Mouse (Mus musculus): ENCODE results near the gene Lgi4. TPM values are rescaled to one million over a fixed set of nuclear protein-coding genes. Genes with fewer than 3 reads are reported as not detected.

Lgi4 gene
- polyA plus RNA-seq, 1 experiment from 2014 or later: 2.1 TPM

- no peak overlapping the region for H3K4me2 ChIP-seq (replicated peaks)
- no peaks in the 10 kb centered on the region; the same call in 1 of the 2 replicates for H3K27me3 ChIP-seq
- no peak overlapping the region for H3K9ac ChIP-seq
- H3K36me3 ChIP-seq: no peaks in the 10 kb centered on the region
- no peaks in the 10 kb centered on the region for H3K9me3 ChIP-seq (replicated peaks)
- peaks cover 6% of the 10 kb centered on the region for H3K4me1 ChIP-seq
- H3K27ac ChIP-seq: no peak overlapping the region
- H3K4me3 ChIP-seq: no peak overlapping the region
- WGBS: 79% methylated on average over 22 of the region's 22 CpGs
- ATAC-seq (ENCODE audit: low FRiP score): no peak
Observed at GRCm38 (mm10) chr7:31098697-31099611, 39.8 kb downstream of the Lgi4 start.

- WGBS: 85% methylated on average over 6 of the region's 6 CpGs
- H3K4me1 ChIP-seq: peaks cover 6% of the 10 kb centered on the region
- H3K36me3 ChIP-seq: no peaks in the 10 kb centered on the region
Observed at GRCm38 (mm10) chr7:31099612-31099982, 40.5 kb downstream of the Lgi4 start.

DNA sequence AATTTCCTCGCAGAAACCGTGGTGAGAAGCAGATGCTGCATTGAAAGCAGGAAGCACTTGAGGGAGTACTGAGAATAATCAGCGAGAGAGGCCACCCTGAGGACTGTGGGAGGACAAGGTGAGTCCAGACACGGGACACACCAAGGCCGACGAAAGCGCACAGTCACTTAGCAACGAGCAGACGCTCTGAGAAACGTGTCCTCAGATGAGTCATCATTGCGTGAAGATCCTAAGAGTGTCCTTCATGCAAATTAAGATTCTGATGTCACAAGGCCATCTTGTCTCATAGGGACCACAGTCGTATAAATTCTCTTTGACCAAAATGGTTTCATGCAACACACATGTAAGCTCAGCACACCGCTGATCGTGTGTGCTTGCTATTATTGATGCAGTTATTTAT lies 41.6 kb downstream of the Lgi4 start:
- WGBS: 88% methylated on average over 14 of the region's 14 CpGs
- ATAC-seq (ENCODE audit: low FRiP score): no peak
- H3K4me1 ChIP-seq: peaks cover 6% of the 10 kb centered on the region
- no peak overlapping the region for H3K4me3 ChIP-seq
- H3K9me3 ChIP-seq (replicated peaks): no peaks in the 10 kb centered on the region
- H3K36me3 ChIP-seq: no peaks in the 10 kb centered on the region
- H3K4me2 ChIP-seq (replicated peaks): no peak overlapping the region
- H3K9ac ChIP-seq: no peak overlapping the region
- no peaks in the 10 kb centered on the region; the same call in 1 of the 2 replicates for H3K27me3 ChIP-seq
- H3K27ac ChIP-seq: no peak overlapping the region

More at GRCm38 (mm10) chr7:31099612-31099982, 40.5 kb downstream of the Lgi4 start:
- ATAC-seq (ENCODE audit: low FRiP score): no peak
- no peaks in the 10 kb centered on the region; the same call in 1 of the 2 replicates for H3K27me3 ChIP-seq
- no peak overlapping the region for H3K4me3 ChIP-seq
- no peaks in the 10 kb centered on the region for H3K9me3 ChIP-seq (replicated peaks)
- no peak overlapping the region for H3K4me2 ChIP-seq (replicated peaks)
- no peak overlapping the region for H3K27ac ChIP-seq
- H3K9ac ChIP-seq: no peak overlapping the region

- Histone ChIP-seq H3K4me3 (no peak overlapping the region), H3K9ac (no peak overlapping the region), H3K4me1 (no peaks in the 10 kb centered on the region), H3K27me3 (no peaks in the 10 kb centered on the region; the same call in 1 of the 2 replicates), H3K36me3 (no peaks in the 10 kb centered on the region), H3K9me3 (replicated peaks) (no peaks in the 10 kb centered on the region), H3K4me2 (replicated peaks) (no peak overlapping the region), H3K27ac (no peak overlapping the region)
- no peak for ATAC-seq (ENCODE audit: low FRiP score)
- 64% methylated on average over 15 of the region's 15 CpGs for WGBS
Observed at GRCm38 (mm10) chr7:31105061-31105768, 46.1 kb downstream of the Lgi4 start.

DNA sequence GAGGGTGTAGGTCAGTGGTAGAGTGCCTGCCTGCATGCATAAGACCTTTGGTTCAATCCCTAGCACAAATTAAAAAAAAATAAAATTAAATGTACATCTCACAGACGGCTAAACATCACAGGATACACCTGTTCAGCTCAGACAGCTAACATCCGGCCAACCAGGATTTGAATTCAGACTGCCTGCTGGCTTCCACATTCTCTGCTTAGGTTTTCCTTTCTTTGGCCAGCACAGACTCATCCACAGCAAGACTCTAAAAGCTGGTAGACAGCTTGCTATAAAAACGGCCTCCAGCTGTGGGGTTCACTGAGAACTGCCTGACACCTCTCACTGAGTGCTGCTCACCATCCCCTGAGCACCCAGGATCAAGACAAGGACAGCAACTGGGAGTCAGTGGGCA lies 47.0 kb downstream of the Lgi4 start:
- H3K4me2 ChIP-seq (replicated peaks): no peak overlapping the region
- H3K4me3 ChIP-seq: no peak overlapping the region
- no peak for ATAC-seq (ENCODE audit: low FRiP score)
- WGBS: 68% methylated on average over 3 of the region's 3 CpGs
- H3K9me3 ChIP-seq (replicated peaks): no peaks in the 10 kb centered on the region
- no peaks in the 10 kb centered on the region; the same call in 1 of the 2 replicates for H3K27me3 ChIP-seq
- no peaks in the 10 kb centered on the region for H3K4me1 ChIP-seq
- no peaks in the 10 kb centered on the region for H3K36me3 ChIP-seq
- H3K9ac ChIP-seq: no peak overlapping the region
- H3K27ac ChIP-seq: no peak overlapping the region

GRCm38 (mm10) chr7:31107781-31108180 lies 48.6 kb downstream of the Lgi4 start:
- Histone ChIP-seq H3K9ac (no peak overlapping the region), H3K36me3 (no peaks in the 10 kb centered on the region), H3K4me3 (no peak overlapping the region), H3K27ac (no peak overlapping the region), H3K9me3 (replicated peaks) (no peaks in the 10 kb centered on the region), H3K4me1 (peaks cover 2% of the 10 kb centered on the region; the same call in 1 of the 2 replicates), H3K27me3 (no peaks in the 10 kb centered on the region; the same call in 1 of the 2 replicates), H3K4me2 (replicated peaks) (no peak overlapping the region)
- 88% methylated on average over 11 of the region's 11 CpGs for WGBS
- no peak for ATAC-seq (ENCODE audit: low FRiP score)

- Histone ChIP-seq H3K27ac (no peak overlapping the region), H3K36me3 (no peaks in the 10 kb centered on the region), H3K27me3 (no peaks in the 10 kb centered on the region), H3K9me3 (replicated peaks) (no peaks in the 10 kb centered on the region), H3K4me3 (no peak overlapping the region), H3K4me1 (peaks cover 2% of the 10 kb centered on the region; the same call in 1 of the 2 replicates), H3K4me2 (replicated peaks) (no peak overlapping the region), H3K9ac (no peak overlapping the region)
- WGBS: 44% methylated on average over 6 of the region's 7 CpGs
- no peak for ATAC-seq (ENCODE audit: low FRiP score)
Observed at GRCm38 (mm10) chr7:31109091-31109490, 49.9 kb downstream of the Lgi4 start.

GRCm38 (mm10) chr7:31109796-31110195 lies 50.7 kb downstream of the Lgi4 start:
- Histone ChIP-seq H3K9ac (no peak overlapping the region), H3K4me2 (replicated peaks) (no peak overlapping the region), H3K4me1 (peaks cover 2% of the 10 kb centered on the region; the same call in 1 of the 2 replicates), H3K36me3 (no peaks in the 10 kb centered on the region), H3K27me3 (0 out of 2 replicates have a peak, but pooled peaks cover 2% of the 10 kb centered on the region), H3K27ac (no peak overlapping the region), H3K4me3 (no peak overlapping the region), H3K9me3 (replicated peaks) (no peaks in the 10 kb centered on the region)
- WGBS: 87% methylated on average over 5 of the region's 5 CpGs
- ATAC-seq (ENCODE audit: low FRiP score): no peak

- no peak overlapping the region for H3K4me3 ChIP-seq
- 84% methylated on average over 15 of the region's 15 CpGs for WGBS
- no peaks in the 10 kb centered on the region for H3K36me3 ChIP-seq
- ATAC-seq (ENCODE audit: low FRiP score): no peak
- peaks cover 7% of the 10 kb centered on the region; the same call in 1 of the 2 replicates for H3K27me3 ChIP-seq
- no peaks in the 10 kb centered on the region for H3K9me3 ChIP-seq (replicated peaks)
- H3K4me2 ChIP-seq (replicated peaks): no peak overlapping the region
- no peak overlapping the region for H3K27ac ChIP-seq
- H3K9ac ChIP-seq: no peak overlapping the region
- H3K4me1 ChIP-seq: peaks cover 8% of the 10 kb centered on the region
Observed at GRCm38 (mm10) chr7:31110861-31111385, 51.8 kb downstream of the Lgi4 start.

GRCm38 (mm10) chr7:31112036-31112435 lies 52.9 kb downstream of the Lgi4 start:
- H3K36me3 ChIP-seq: no peaks in the 10 kb centered on the region
- no peak overlapping the region for H3K4me2 ChIP-seq (replicated peaks)
- H3K27ac ChIP-seq: no peak overlapping the region
- no peak overlapping the region for H3K4me3 ChIP-seq
- H3K9ac ChIP-seq: no peak overlapping the region
- H3K4me1 ChIP-seq: peaks cover 11% of the 10 kb centered on the region
- H3K27me3 ChIP-seq: peaks cover 7% of the 10 kb centered on the region; the same call in 1 of the 2 replicates
- 44% methylated on average over 4 of the region's 4 CpGs for WGBS
- ATAC-seq (ENCODE audit: low FRiP score): no peak
- no peaks in the 10 kb centered on the region for H3K9me3 ChIP-seq (replicated peaks)

- no peak for ATAC-seq (ENCODE audit: low FRiP score)
- Histone ChIP-seq H3K27ac (no peak overlapping the region), H3K4me1 (peaks cover 11% of the 10 kb centered on the region), H3K27me3 (peaks cover 7% of the 10 kb centered on the region; the same call in 1 of the 2 replicates), H3K4me3 (no peak overlapping the region), H3K9ac (no peak overlapping the region), H3K4me2 (replicated peaks) (no peak overlapping the region), H3K9me3 (replicated peaks) (no peaks in the 10 kb centered on the region), H3K36me3 (no peaks in the 10 kb centered on the region)
- 86% methylated on average over 6 of the region's 6 CpGs for WGBS
Observed at GRCm38 (mm10) chr7:31113800-31114199, 54.7 kb downstream of the Lgi4 start.

DNA sequence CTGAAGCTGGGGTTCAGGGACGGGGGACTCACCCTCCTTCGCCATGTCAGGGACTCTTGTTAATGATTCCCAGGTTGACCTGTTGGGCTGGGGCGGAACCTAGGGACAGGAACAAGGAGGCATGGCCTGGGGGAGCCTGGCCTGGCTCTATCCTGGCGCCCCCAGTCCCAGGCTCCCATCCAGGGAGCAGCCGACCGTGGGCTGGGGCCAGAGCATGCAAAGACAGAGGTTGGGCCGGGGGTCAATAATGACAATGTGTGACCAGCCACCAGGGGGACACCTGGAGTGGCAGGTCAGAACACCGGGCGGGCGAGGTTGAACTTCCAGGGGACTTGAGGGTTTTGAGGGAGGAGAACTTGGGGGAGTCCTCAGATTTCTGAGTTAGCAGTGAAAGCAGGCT lies 55.5 kb downstream of the Lgi4 start:
- Histone ChIP-seq H3K27me3 (peaks cover 7% of the 10 kb centered on the region; the same call in 1 of the 2 replicates), H3K9ac (no peak overlapping the region), H3K27ac (no peak overlapping the region), H3K4me3 (no peak overlapping the region), H3K4me1 (peaks cover 11% of the 10 kb centered on the region), H3K4me2 (replicated peaks) (no peak overlapping the region), H3K9me3 (replicated peaks) (no peaks in the 10 kb centered on the region), H3K36me3 (no peaks in the 10 kb centered on the region)
- WGBS: 45% methylated on average over 10 of the region's 10 CpGs
- ATAC-seq (ENCODE audit: low FRiP score): no peak

Measured in hindbrain, embryonic 12.5 days (tissue).